29 mouse cellular contexts compared by ENCODE assay signal in genomic region chr2:75142675-75143074, GRCm38 (mm10).
A peak's percentile ranks its signal among the peaks of the same experiment; 100 is the strongest.
DNase-seq lines count a peak whose midpoint lies in the region; ATAC-seq lines count a peak whose summit lies in the region.
"Had no signal": no experiment of that assay in that cellular context is flagged by ENCODE, and none has a peak within 500 bp of the region (broad histone marks: within the 10 kb centered on the region; RNA-seq: fewer than 3 reads in every experiment).

No protein-coding gene starts in this region.

- H3K9ac ChIP-seq in kidney, embryonic 15.5 days: no peak overlapping the region
- H3K9ac ChIP-seq: embryonic facial prominence, embryonic 15.5 days; forebrain, embryonic 12.5 days; forebrain, postnatal 0 days; hindbrain, embryonic 12.5 days; limb, embryonic 12.5 days; liver, embryonic 15.5 days; lung, embryonic 14.5 days; midbrain, embryonic 12.5 days; neural tube, embryonic 13.5 days had no signal

- peaks cover 24% of the 10 kb centered on the region for H3K27me3 ChIP-seq in kidney, embryonic 15.5 days

- H3K4me2 ChIP-seq in kidney, embryonic 15.5 days: no peak overlapping the region
- H3K4me2 ChIP-seq: embryonic facial prominence, embryonic 15.5 days; forebrain, embryonic 12.5 days; hindbrain, embryonic 12.5 days; limb, embryonic 12.5 days; liver, embryonic 15.5 days; lung, embryonic 14.5 days; midbrain, embryonic 12.5 days; neural tube, embryonic 13.5 days had no signal

- 0 out of 2 replicates have a peak, but pooled peaks have one; percentile 41 for ATAC-seq in kidney, embryonic 15.5 days (replicated peaks; ENCODE audit: low FRiP score)
- ATAC-seq: forebrain, postnatal 0 days; intestine, postnatal 0 days; Patski had no signal

- no peak overlapping the region for H3K4me3 ChIP-seq in kidney, embryonic 15.5 days (replicated peaks)
- H3K4me3 ChIP-seq: embryonic facial prominence, embryonic 10.5 days; embryonic facial prominence, embryonic 15.5 days; forebrain, embryonic 12.5 days; heart, embryonic 10.5 days; hindbrain, embryonic 12.5 days; left cerebral cortex, adult 2 months; limb, embryonic 12.5 days; liver, embryonic 15.5 days; midbrain, embryonic 12.5 days; neural tube, embryonic 13.5 days had no signal

- H3K4me1 ChIP-seq in kidney, embryonic 15.5 days: peaks cover 21% of the 10 kb centered on the region

- H3K9me3 ChIP-seq in kidney, embryonic 15.5 days (replicated peaks): no peaks in the 10 kb centered on the region
- H3K9me3 ChIP-seq: embryonic facial prominence, embryonic 10.5 days; embryonic facial prominence, embryonic 15.5 days; forebrain, embryonic 12.5 days; G1E; heart, embryonic 10.5 days; hindbrain, embryonic 12.5 days; limb, embryonic 12.5 days; liver, embryonic 15.5 days; midbrain, embryonic 12.5 days; neural tube, embryonic 13.5 days had no signal

- 24% methylated on average over 2 of the region's 2 CpGs for WGBS in kidney, embryonic 15.5 days

- DNase-seq in kidney, adult 18-20 months: no peak
- DNase-seq in adipocyte (ENCODE audit: low spot score): peak; percentile 19
- peak; percentile 52 for DNase-seq in adrenal gland, postnatal 14 days
- DNase-seq in testis, postnatal 14 days (ENCODE audit: low spot score): peak; percentile 34
- no peak for DNase-seq in spleen, postnatal 10 days (ENCODE audit: low spot score in 2 of 2)
- no peak for DNase-seq in frontal cortex, postnatal 25 days (ENCODE audit: low spot score in 2 of 2)
- DNase-seq: cerebellum, adult 9-10 months; cerebellum, postnatal 36 days; forebrain, postnatal 0 days; gastrocnemius, postnatal 14 days; heart, postnatal 36 days; lung, embryonic 14.5 days; lung, postnatal 36 days; thymus, adult 18-20 months; thymus, postnatal 25 days had no signal

- no peaks in the 10 kb centered on the region for H3K36me3 ChIP-seq in kidney, embryonic 15.5 days
- H3K36me3 ChIP-seq: embryonic facial prominence, embryonic 10.5 days; embryonic facial prominence, embryonic 15.5 days; forebrain, embryonic 12.5 days; G1E; heart, embryonic 10.5 days; hindbrain, embryonic 12.5 days; limb, embryonic 12.5 days; liver, embryonic 15.5 days; midbrain, embryonic 12.5 days; neural tube, embryonic 13.5 days had no signal

- no peak overlapping the region for H3K27ac ChIP-seq in kidney, embryonic 15.5 days
- H3K27ac ChIP-seq: embryonic facial prominence, embryonic 10.5 days; embryonic facial prominence, embryonic 15.5 days; forebrain, embryonic 12.5 days; heart, embryonic 10.5 days; hindbrain, embryonic 12.5 days; left cerebral cortex, adult 2 months; limb, embryonic 12.5 days; liver, embryonic 15.5 days; midbrain, embryonic 12.5 days; neural tube, embryonic 13.5 days had no signal

Comparison
In these comparisons a context has a peak if more than half of its experiments do, and no peak if none do; other contexts are left out.
1. DNase-seq: peak in adipocyte (single experiment), adrenal gland, postnatal 14 days (single experiment) and testis, postnatal 14 days (single experiment); none in kidney, adult 18-20 months (single experiment), spleen, postnatal 10 days (0 of 2) and frontal cortex, postnatal 25 days (0 of 2).